Mouse (Mus musculus) cerebellum, adult 2 months (tissue): ENCODE measurements at regions not wholly inside any gene's neighbourhood (a gene's known extent, or its start where the extent isn't known, plus 50 kb on each side); places are given as distances from the start of the nearest gene placed in this dataset.

Experiments used
- DNase-seq, 2 experiments: peaks; one replicate each; pipeline ENCODE4 v3.0.0; 2021
- H3K27ac ChIP-seq: fragments of 200-500 bp; 2 replicates; pipeline ENCODE4 v1.5.1; 2012; ENCODE audit warnings: low read length, control low read depth, inconsistent platforms; ENCODE audit not compliant: insufficient read depth
- H3K27me3 ChIP-seq: fragments of 200-500 bp; 2 replicates; pipeline ENCODE4 v1.6.1; 2012; ENCODE audit warnings: inconsistent platforms, mild to moderate bottlenecking, low read length, moderate library complexity; ENCODE audit not compliant: control insufficient read depth, insufficient read depth
- H3K4me1 ChIP-seq: fragments of 200-500 bp; 2 replicates; pipeline ENCODE4 v1.6.1; 2011; ENCODE audit warnings: low read length; ENCODE audit not compliant: control insufficient read depth, insufficient read depth
- H3K4me3 ChIP-seq: fragments of 200-500 bp; replicated peaks from 2 replicates; pipeline ENCODE3; 2011; ENCODE audit warnings: mild to moderate bottlenecking, low read depth, low read length, control low read depth; ENCODE audit not compliant: insufficient read depth
- CTCF ChIP-seq: fragments of 200-500 bp; IDR thresholded peaks from 2 replicates; pipeline ENCODE4 v1.5.1; 2011; ENCODE audit warnings: low read depth, mild to moderate bottlenecking, control low read depth, low read length, moderate library complexity, borderline replicate concordance; ENCODE audit not compliant: insufficient read depth
- POLR2A ChIP-seq: fragments of 200-500 bp; IDR thresholded peaks from 2 replicates; pipeline ENCODE4 v1.6.1; 2011; ENCODE audit warnings: low read length, control low read depth, borderline replicate concordance; ENCODE audit not compliant: insufficient read depth
- WGBS: fragments of 180-500 bp; shearing (Covaris S2); methylation state at CpG from one replicate; pipeline ENCODE4 v1.1.7; 2018; 5-methylcytosine and 5-hydroxymethylcytosine counted together

- Histone ChIP-seq H3K27ac (no peak overlapping the region), H3K27me3 (no peaks in the 10 kb centered on the region), H3K4me3 (no peak overlapping the region), H3K4me1 (no peaks in the 10 kb centered on the region)
- DNase-seq = no peak
- TF ChIP-seq CTCF = no peak
- TF ChIP-seq POLR2A = no peak
Observed at GRCm38 (mm10) chr17:75714578-75714977, 162.8 kb upstream of the Fam98a start.

GRCm38 (mm10) chr17:75714059-75714458, 162.3 kb upstream of the Fam98a start:
- WGBS = 81% methylated on average over 1 of the region's 1 CpGs
- Histone ChIP-seq H3K27me3 (no peaks in the 10 kb centered on the region), H3K4me1 (no peaks in the 10 kb centered on the region), H3K27ac (no peak overlapping the region), H3K4me3 (no peak overlapping the region)
- DNase-seq = no peak
- TF ChIP-seq CTCF = no peak
- no peak for TF ChIP-seq POLR2A

GRCm38 (mm10) chr17:75707687-75708086, 155.9 kb upstream of the Fam98a start:
- no peak overlapping the region for H3K27ac ChIP-seq
- no peak for TF ChIP-seq POLR2A
- no peak for TF ChIP-seq CTCF
- DNase-seq = no peak
- no peaks in the 10 kb centered on the region for H3K4me1 ChIP-seq
- no peaks in the 10 kb centered on the region for H3K27me3 ChIP-seq
- 92% methylated on average over 4 of the region's 4 CpGs for WGBS
- H3K4me3 ChIP-seq = no peak overlapping the region

- WGBS = 86% methylated on average over 2 of the region's 2 CpGs
- H3K27me3 ChIP-seq = no peaks in the 10 kb centered on the region
Observed at GRCm38 (mm10) chr17:75705357-75705756, 153.6 kb upstream of the Fam98a start.

GRCm38 (mm10) chr17:75703865-75704264, 152.1 kb upstream of the Fam98a start:
- WGBS = 72% methylated on average over 8 of the region's 8 CpGs
- no peak for TF ChIP-seq POLR2A
- TF ChIP-seq CTCF = no peak

More at GRCm38 (mm10) chr17:75705357-75705756, 153.6 kb upstream of the Fam98a start:
- DNase-seq = no peak
- TF ChIP-seq CTCF (no peak), POLR2A (no peak)
- no peaks in the 10 kb centered on the region for H3K4me1 ChIP-seq
- H3K4me3 ChIP-seq = no peak overlapping the region
- no peak overlapping the region for H3K27ac ChIP-seq

GRCm38 (mm10) chr17:75696729-75697103, 145.0 kb upstream of the Fam98a start:
- 81% methylated on average over 3 of the region's 3 CpGs for WGBS
- no peaks in the 10 kb centered on the region for H3K4me1 ChIP-seq
- H3K4me3 ChIP-seq = no peak overlapping the region
- H3K27ac ChIP-seq = no peak overlapping the region
- no peaks in the 10 kb centered on the region for H3K27me3 ChIP-seq
- no peak for TF ChIP-seq POLR2A
- TF ChIP-seq CTCF = no peak
- no peak for DNase-seq

More at GRCm38 (mm10) chr17:75703865-75704264, 152.1 kb upstream of the Fam98a start:
- H3K4me3 ChIP-seq = no peak overlapping the region
- no peaks in the 10 kb centered on the region for H3K27me3 ChIP-seq
- H3K4me1 ChIP-seq = no peaks in the 10 kb centered on the region
- no peak for DNase-seq
- H3K27ac ChIP-seq = no peak overlapping the region

- H3K4me3 ChIP-seq = no peak overlapping the region
- no peaks in the 10 kb centered on the region for H3K4me1 ChIP-seq
- TF ChIP-seq CTCF = no peak
- no peak for TF ChIP-seq POLR2A
- no peaks in the 10 kb centered on the region for H3K27me3 ChIP-seq
- H3K27ac ChIP-seq = no peak overlapping the region
- DNase-seq = no peak
- 76% methylated on average over 5 of the region's 5 CpGs for WGBS
Observed at GRCm38 (mm10) chr17:75696103-75696728, 144.5 kb upstream of the Fam98a start.

- Histone ChIP-seq H3K4me1 (no peaks in the 10 kb centered on the region), H3K4me3 (no peak overlapping the region), H3K27me3 (no peaks in the 10 kb centered on the region), H3K27ac (no peak overlapping the region)
- TF ChIP-seq POLR2A = no peak
- TF ChIP-seq CTCF = no peak
- DNase-seq = no peak
Observed at GRCm38 (mm10) chr17:75685927-75686326, 134.2 kb upstream of the Fam98a start.
